Mouse (Mus musculus): Measurements from ENCODE around the gene Tmem145. TPM values are rescaled to one million over a fixed set of nuclear protein-coding genes. Genes with fewer than 3 reads are reported as not detected.

Tmem145 gene
- total RNA-seq, 2 experiments from 2014 or later, result 26.0 to 28.1 TPM

GRCm38 (mm10) chr7:25290463-25290862 lies 15.4 kb upstream of the Tmem145 start:
- no peak for DNase-seq (ENCODE audit: extremely low spot score in 1 of 2, low spot score in 1 of 2)

DNA sequence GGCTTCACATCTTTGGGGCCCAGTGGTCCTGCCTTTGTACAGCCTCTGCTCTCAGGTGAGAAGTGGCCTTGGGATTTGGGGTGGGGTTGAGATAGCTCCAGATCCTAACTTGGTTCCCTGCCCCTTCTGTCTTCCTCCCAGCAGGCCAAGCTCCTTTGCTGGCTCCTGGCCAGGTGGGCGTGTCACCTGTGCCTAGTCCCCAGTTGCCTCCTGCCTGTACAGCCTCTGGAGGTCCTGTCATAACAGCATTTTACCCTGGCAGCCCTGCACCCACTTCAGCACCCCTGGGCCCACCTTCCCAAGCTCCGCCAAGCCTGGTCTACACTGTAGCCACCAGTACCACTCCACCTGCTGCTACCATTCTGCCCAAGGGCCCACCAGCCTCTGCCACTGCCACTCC lies 15.0 kb upstream of the Tmem145 start:
- DNase-seq (ENCODE audit: extremely low spot score in 1 of 2, low spot score in 1 of 2), result no peak

GRCm38 (mm10) chr7:25292107-25292506 lies 13.8 kb upstream of the Tmem145 start:
- DNase-seq (ENCODE audit: extremely low spot score in 1 of 2, low spot score in 1 of 2), result no peak

DNA sequence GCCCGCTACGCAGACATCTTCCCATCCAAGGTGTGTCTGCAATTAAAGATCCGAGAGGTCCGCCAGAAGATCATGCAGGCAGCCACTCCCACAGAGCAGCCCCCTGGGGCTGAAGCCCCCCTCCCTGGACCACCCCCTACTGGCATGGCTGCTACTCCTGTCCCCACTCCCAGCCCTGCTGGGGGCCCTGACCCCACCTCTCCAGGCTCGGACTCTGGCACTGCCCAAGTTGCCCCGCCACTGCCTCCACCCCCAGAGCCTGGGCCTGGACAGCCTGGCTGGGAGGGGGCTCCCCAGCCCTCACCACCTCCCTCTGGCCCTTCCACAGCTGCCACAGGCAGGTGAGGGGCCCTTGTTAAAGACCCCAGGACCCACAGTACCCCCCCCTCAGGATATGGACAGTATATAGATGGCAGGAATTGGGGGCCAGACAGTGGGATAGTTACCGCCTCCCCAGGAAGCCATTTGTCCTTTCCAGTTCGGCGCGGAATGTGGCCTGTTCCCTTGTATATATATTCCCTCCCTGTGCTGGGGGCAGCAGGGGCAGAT lies 12.6 kb upstream of the Tmem145 start:
- DNase-seq (ENCODE audit: extremely low spot score in 1 of 2, low spot score in 1 of 2), result no peak

DNA sequence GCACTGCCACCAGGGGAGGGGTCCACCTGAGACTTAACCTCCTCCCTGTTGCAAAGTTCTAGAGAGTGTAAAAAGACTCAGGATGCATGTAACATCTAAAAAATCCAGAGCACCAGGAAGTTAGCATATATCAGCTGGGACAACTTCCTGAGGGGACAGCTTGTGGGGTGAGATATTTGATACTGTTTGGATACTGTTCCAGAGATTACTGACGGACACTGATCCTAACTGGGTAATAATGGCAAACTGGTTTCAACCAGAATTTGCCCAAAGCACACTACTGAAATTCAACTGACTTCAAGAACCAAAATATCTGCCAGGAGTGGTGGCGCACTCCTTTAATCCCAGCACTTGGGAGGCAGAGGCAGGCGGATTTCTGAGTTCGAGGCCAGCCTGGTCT lies 11.4 kb upstream of the Tmem145 start:
- DNase-seq (ENCODE audit: extremely low spot score in 1 of 2, low spot score in 1 of 2), result no peak

GRCm38 (mm10) chr7:25294960-25295722 lies 10.8 kb upstream of the Tmem145 start:
- no peak for DNase-seq (ENCODE audit: extremely low spot score in 1 of 2, low spot score in 1 of 2)

DNA sequence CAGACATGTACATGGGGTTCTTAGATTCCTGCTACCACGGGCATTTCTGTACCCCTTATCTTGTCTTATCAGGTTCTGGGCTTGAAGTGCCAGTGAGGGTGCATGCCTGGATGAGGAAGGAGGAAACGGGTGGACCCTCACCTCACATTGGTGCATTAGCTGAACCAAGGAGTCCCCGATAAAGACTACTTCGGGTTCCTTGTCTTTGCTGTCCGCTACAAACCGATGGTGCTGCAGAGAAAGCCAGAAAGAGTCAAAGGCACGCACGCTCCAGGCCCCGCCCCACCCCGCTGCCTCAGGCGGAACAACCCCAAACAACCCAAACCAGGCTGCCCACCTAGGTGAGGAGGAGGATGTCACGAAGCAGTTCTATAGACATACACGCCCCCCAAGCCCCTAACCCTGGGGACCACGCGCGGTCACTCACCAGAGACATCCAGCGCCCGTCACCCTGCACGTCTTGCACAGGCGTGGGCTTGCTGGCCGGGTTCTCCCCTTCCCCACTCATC lies 8.9 kb upstream of the Tmem145 start:
- no peak for DNase-seq (ENCODE audit: extremely low spot score in 1 of 2, low spot score in 1 of 2)

DNA sequence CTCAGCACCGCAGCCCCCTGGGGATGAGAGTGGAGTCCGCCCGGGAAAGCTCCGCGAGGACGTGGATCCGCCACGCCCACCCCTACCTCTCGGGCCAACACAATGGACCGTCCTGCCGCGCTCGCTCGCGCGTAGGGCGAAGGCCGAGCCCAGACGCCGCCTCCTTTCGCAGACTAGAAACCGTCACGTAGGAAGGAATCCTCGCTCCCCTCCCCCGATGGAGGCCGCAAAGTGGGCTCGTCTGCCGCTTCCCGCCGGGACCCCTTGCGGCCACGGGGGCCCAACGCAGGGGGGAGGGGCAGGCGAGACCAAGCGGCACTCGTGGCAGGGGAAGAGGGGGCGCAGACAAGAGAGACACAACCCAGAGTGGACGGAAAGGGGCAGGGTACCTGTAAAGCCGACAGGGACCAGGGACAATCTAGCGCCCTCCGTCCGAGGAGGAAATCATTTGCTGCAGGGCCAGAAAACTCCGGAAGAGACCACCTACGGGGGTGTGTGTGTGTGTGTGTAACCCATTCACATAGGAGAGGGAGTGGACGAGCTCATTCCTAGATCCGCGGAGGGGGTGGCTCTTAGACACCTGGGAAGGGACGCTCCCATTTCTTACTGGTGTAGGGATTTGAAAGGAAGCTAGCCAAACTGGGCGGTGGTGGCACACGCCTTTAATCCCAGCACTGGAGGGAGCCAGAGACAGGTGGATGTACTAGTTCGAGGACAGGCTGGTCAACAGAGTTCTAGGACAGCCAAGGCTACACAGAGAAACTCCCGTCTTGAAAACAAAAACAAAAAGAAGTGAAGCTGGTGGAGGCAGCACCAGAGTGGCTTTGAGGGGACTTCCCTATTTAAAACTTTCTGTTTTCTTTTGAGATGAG lies 8.2 kb upstream of the Tmem145 start, which contains the start of gene Pafah1b3:
TSS of gene Pafah1b3 (minus strand) at position 533 of the 872 bp plus-strand sequence.
- DNase-seq (ENCODE audit: extremely low spot score in 1 of 2, low spot score in 1 of 2), result peak; percentile 58 to 70

- no peak for DNase-seq (ENCODE audit: extremely low spot score in 1 of 2, low spot score in 1 of 2)
Observed at GRCm38 (mm10) chr7:25301063-25301462, 4.8 kb upstream of the Tmem145 start, which contains the start of gene Prr19. Gene Prr19, plus strand, starts transcription at chr7:25301411.

DNA sequence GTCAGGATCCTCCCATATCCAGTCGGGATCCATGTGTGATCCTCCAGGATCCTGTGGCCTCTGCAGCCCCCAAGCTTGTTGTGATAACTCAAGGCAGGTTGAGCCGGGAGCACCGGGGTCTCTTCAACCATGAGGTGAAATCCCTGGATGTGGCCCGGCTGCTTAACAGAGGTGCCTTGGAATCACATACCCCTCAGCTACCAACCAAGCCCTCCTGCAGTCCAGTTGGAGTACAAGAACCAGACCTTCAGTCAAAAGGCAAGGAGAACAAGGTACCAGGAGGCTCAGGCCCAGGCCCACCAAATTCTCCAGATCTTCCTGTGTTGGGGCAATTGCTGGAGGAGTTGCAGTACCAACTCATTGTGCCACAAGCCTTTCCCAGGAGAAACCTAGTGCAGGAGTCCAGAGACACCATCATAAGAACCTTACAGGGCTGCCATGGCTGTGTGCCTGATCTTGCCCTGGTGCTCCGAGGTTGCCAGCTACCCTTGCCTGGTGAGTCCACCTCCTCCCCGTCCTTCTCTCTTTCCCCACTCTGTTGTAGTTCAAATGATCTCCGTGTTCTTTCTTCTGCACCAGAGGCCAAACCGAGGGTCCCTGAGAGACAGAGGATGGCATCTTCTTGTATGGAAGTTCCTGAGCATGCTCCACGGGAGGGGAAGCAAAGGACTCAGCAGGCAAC lies 2.8 kb upstream of the Tmem145 start:
- no peak for DNase-seq (ENCODE audit: extremely low spot score in 1 of 2, low spot score in 1 of 2)

DNA sequence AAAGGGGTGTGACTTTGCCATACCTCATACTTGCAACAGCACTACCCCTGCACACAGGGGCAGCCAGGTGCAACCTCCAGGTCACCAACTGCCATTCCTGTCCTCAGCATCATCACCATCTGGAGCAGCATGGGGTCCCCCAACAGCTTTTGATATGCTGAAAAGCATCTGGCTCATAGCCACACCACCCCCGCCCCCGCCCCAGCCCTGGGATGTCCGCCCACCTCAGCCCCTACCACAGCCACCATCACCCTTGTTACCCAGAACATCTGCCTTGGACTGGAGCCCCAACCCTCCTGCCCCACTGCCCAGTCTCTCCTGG lies 2.3 kb upstream of the Tmem145 start:
- no peak for DNase-seq (ENCODE audit: extremely low spot score in 1 of 2, low spot score in 1 of 2)

DNA sequence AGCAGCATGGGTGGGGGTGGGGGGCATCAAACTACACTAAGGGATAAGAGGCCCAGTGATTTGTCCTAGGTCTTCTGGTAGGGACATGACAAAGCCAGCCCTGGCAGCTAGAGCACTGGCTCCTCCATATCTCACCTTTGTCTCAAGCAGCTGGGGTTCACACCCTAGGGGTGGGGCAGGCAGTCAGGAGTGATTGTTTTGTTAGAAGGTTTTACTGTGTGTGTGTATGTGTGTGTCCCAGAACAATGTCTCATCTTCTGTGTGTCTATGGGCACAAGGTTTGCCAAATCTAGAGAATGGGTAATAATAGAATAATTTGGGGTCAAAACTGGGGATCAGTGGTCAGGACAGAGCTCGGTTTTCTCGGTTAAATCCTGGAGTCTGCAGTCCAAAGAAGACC lies 425 bp upstream of the Tmem145 start:
- DNase-seq (ENCODE audit: extremely low spot score in 1 of 2, low spot score in 1 of 2), result no peak

DNA sequence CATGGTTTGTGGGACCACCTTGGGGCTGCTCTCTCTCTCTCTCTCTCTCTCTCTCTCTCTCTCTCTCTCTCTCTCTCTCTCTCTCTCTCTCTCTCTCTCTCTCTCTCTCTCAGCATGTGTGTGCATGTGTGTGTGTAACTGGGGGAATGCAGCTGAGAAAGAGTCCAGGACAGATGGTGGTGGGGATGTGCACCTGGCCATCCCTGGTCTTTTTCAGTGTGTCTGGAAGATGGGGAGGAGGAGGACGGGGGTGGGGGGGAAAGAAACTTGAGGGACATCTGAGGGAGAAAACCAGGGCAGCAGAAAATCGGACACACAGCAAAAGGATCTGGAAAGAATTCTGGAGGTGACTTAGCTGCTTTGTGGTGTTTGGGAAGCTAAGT lies 699 bp downstream of the Tmem145 start:
- no peak for DNase-seq (ENCODE audit: extremely low spot score in 1 of 2, low spot score in 1 of 2)

DNA sequence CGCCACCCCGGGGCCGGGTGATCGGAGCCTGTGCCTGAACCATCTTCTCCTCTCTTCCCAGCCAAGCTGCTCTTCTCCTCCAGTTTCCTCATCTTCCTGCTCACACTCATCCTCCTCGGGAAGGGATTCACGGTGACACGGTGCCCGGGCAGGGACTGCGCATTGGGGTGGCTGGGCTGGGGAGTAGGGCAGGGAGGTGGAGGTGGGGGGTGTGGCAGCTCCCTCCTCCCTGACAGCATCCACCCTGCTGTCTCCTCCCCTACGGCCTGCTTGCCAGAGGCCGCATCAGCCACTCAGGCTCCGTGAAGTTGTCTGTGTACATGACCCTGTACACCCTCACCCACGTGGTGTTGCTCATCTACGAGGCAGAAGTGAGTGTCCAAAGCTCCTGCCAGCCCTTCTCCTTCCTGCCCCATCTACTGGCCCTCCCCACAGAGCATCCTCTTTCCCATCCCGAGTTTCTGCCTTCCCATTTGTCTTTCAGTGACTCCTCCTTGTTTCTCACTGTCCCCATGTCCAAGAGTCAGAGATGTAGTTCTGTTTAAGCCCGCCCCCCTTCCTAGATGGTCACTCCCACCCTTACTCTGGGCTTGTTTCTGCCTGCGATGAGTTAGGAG lies 2.9 kb downstream of the Tmem145 start:
- DNase-seq (ENCODE audit: extremely low spot score in 1 of 2, low spot score in 1 of 2), result no peak

DNA sequence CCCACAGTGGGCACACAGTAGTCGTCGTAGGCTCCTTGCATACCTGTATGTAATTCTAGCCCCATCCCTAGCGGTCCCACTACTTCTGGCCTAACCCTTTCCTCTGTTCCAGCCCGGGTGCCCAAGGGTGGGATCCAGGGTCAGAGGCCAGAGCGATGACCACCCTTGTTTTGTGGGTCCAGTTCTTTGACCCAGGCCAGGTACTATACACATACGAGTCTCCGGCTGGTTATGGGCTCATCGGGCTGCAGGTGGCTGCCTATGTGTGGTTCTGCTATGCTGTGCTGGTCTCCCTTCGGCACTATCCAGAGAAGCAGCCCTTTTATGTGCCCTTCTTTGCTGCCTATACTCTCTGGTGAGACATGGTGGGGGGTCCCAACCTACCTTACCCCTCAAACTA lies 3.5 kb downstream of the Tmem145 start:
- DNase-seq (ENCODE audit: extremely low spot score in 1 of 2, low spot score in 1 of 2), result no peak

- no peak for DNase-seq (ENCODE audit: extremely low spot score in 1 of 2, low spot score in 1 of 2)
Observed at GRCm38 (mm10) chr7:25311193-25311592, 5.3 kb downstream of the Tmem145 start.

DNA sequence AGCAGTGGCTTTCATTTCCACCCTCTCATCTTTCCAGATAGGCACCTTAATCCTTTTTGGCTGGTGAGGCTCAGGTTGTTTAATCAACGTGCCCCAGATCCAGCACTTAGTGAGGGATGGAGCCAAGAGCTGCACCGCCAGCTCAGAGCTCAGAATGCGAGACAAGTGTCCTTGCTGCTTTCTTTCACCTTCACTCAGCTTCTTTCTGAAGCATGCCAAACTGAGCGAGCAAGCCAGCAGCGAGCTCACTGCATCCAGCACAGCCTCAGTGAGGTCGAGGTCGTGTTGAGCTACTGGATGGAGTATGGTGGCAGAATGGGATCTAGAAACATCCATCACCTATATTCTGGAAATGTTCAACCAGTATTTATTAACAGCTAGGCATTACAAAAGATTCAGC lies 7.4 kb downstream of the Tmem145 start:
- DNase-seq (ENCODE audit: extremely low spot score in 1 of 2, low spot score in 1 of 2), result no peak

DNA sequence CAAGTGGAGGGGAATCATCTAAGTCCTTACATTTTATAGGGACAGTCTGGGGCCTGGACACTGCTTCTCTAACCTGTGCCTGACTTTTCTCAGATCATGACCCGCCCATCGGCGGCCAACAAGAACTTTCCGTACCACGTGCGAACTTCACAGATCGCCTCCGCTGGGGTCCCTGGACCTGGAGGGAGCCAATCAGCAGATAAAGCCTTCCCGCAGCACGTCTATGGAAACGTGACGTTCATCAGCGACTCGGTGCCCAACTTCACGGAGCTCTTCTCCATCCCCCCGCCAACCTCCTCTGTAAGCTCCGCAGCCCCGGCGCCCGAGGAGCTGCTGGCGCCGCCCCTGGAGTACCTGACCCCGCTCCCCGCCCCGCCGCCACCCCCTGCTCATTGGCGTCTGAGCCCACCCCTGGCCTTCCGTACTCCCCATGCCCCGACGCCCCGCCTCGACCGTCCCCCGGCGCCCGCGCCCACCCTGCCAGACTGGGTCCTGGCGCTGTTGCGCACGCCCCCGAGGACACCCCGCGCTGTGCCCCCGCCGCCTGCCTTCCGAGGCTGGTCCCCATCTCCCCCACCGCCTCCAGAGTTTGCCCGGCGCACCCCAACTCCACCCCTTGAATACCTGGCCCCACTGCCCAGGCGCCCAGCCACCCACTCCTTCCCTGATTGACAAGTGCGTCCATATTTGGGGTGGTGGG lies 8.8 kb downstream of the Tmem145 start:
- DNase-seq (ENCODE audit: extremely low spot score in 1 of 2, low spot score in 1 of 2), result no peak

- DNase-seq (ENCODE audit: extremely low spot score in 1 of 2, low spot score in 1 of 2), result no peak
Observed at GRCm38 (mm10) chr7:25315306-25316041, 9.6 kb downstream of the Tmem145 start.

Data from layer of hippocampus, postnatal 25 days (tissue).